Comparison of ENCODE assay signal across 31 mouse cellular contexts in genomic region chr2:37648966-37649365, GRCm38 (mm10).
"Had no signal": no experiment of that assay in that cellular context is flagged by ENCODE, and none has a peak within 500 bp of the region (broad histone marks: within the 10 kb centered on the region; RNA-seq: fewer than 3 reads in every experiment).

No protein-coding gene starts in this region.

- H3K4me1 ChIP-seq: limb, embryonic 10.5 days; limb, embryonic 12.5 days; limb, embryonic 13.5 days; limb, embryonic 15.5 days; liver, embryonic 13.5 days; liver, embryonic 15.5 days; lung, embryonic 15.5 days; midbrain, embryonic 10.5 days; midbrain, embryonic 12.5 days; midbrain, embryonic 13.5 days; midbrain, embryonic 15.5 days had no signal

- H3K27me3 ChIP-seq: limb, embryonic 12.5 days; limb, embryonic 13.5 days; limb, embryonic 15.5 days; liver, embryonic 12.5 days; liver, embryonic 13.5 days; liver, embryonic 15.5 days; lung, embryonic 15.5 days; megakaryocyte, embryonic 14.5 days; midbrain, embryonic 12.5 days; midbrain, embryonic 13.5 days; midbrain, embryonic 15.5 days had no signal

- H3K9ac ChIP-seq: limb, embryonic 12.5 days; limb, embryonic 13.5 days; limb, embryonic 15.5 days; liver, embryonic 12.5 days; liver, embryonic 13.5 days; liver, embryonic 14.5 days; liver, embryonic 15.5 days; liver, postnatal 0 days; lung, embryonic 14.5 days; lung, embryonic 15.5 days; midbrain, embryonic 12.5 days; midbrain, embryonic 13.5 days; midbrain, embryonic 15.5 days had no signal

- H3K4me3 ChIP-seq: left cerebral cortex, adult 2 months; limb, embryonic 10.5 days; limb, embryonic 12.5 days; limb, embryonic 13.5 days; limb, embryonic 15.5 days; liver, embryonic 12.5 days; liver, embryonic 13.5 days; liver, embryonic 15.5 days; lung, embryonic 15.5 days; midbrain, embryonic 10.5 days; midbrain, embryonic 12.5 days; midbrain, embryonic 13.5 days; midbrain, embryonic 15.5 days; myocyte had no signal

- ATAC-seq: liver, embryonic 12.5 days; lung, postnatal 0 days; midbrain, embryonic 13.5 days; midbrain, embryonic 15.5 days; midbrain, embryonic 16.5 days had no signal

- DNase-seq: left cerebral cortex, postnatal 4 days; liver; liver, embryonic 13.5 days; liver, postnatal 0 days; lung, adult 18-20 months; lung, adult 2 months; lung, embryonic 14.5 days; lung, postnatal 10 days; lung, postnatal 14 days; lung, postnatal 36 days; lung, postnatal 4 days; midbrain, embryonic 14.5 days had no signal

- H3K36me3 ChIP-seq: limb, embryonic 10.5 days; limb, embryonic 13.5 days; limb, embryonic 15.5 days; liver, embryonic 12.5 days; liver, embryonic 13.5 days; liver, embryonic 15.5 days; lung, embryonic 15.5 days; midbrain, embryonic 12.5 days; midbrain, embryonic 13.5 days; midbrain, embryonic 15.5 days had no signal

- H3K4me2 ChIP-seq: limb, embryonic 12.5 days; limb, embryonic 13.5 days; limb, embryonic 15.5 days; liver, embryonic 12.5 days; liver, embryonic 13.5 days; liver, embryonic 15.5 days; lung, embryonic 14.5 days; lung, embryonic 15.5 days; midbrain, embryonic 11.5 days; midbrain, embryonic 12.5 days; midbrain, embryonic 13.5 days; midbrain, embryonic 15.5 days had no signal

- H3K27ac ChIP-seq: left cerebral cortex, adult 2 months; limb, embryonic 10.5 days; limb, embryonic 12.5 days; limb, embryonic 13.5 days; limb, embryonic 15.5 days; liver, embryonic 12.5 days; liver, embryonic 13.5 days; liver, embryonic 14.5 days; liver, embryonic 15.5 days; lung, embryonic 15.5 days; macrophage; midbrain, embryonic 10.5 days; midbrain, embryonic 12.5 days; midbrain, embryonic 13.5 days; midbrain, embryonic 15.5 days had no signal

- H3K9me3 ChIP-seq: limb, embryonic 10.5 days; limb, embryonic 12.5 days; limb, embryonic 13.5 days; limb, embryonic 15.5 days; liver, embryonic 12.5 days; liver, embryonic 13.5 days; liver, embryonic 15.5 days; lung, embryonic 15.5 days; megakaryocyte, embryonic 14.5 days; midbrain, embryonic 10.5 days; midbrain, embryonic 12.5 days; midbrain, embryonic 13.5 days; midbrain, embryonic 15.5 days had no signal
